11 mouse cellular contexts compared by ENCODE assay signal in the genomic region with DNA sequence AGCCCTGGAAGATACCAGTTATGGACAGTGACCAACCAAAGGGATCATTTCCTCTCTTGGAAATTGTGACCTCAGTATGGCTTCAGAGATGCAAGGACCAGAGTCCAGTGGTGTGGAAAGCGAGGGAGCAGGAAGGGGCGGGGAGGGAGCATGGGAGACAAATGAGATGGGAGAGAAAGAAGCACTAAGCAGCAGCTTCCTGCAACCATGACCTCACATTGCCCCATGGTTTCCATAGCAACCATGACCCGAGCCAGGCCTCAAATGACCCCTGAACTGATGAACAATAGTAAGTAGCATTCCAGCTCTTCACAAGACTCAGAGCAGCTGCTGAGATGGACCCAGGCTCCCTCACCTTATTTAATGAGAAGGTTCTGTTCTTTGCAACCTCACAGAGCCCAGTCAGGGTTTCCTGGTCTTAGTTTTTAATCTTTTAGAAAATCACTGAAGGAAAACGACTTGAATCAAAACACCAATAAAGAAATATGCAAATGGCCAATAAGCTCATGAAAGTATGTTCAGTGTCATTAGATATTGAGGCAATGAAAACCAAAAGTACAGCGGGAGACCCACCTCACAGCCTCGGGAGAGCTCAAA. TPM values are rescaled to one million over a fixed set of nuclear protein-coding genes. Genes with fewer than 3 reads are reported as not detected.
DNase-seq lines count a peak whose midpoint lies in the region; ATAC-seq and TF ChIP-seq lines count a peak whose summit lies in the region.
"Had no signal": no experiment of that assay in that cellular context is flagged by ENCODE, and none has a peak within 500 bp of the region (broad histone marks: within the 10 kb centered on the region; RNA-seq: fewer than 3 reads in every experiment).

No protein-coding gene starts in this region.

- peak; percentile 75 for ATAC-seq in hindbrain, embryonic 11.5 days (ENCODE audit: low FRiP score)
- no peak for ATAC-seq in hindbrain, embryonic 14.5 days (ENCODE audit: low FRiP score)
- peak; percentile 50; the same call in 1 of the 2 replicates for ATAC-seq in stomach, embryonic 15.5 days (ENCODE audit: insufficient read depth, low FRiP score, low read depth)
- no peak for ATAC-seq in stomach, postnatal 0 days (ENCODE audit: low FRiP score, low TSS enrichment)

- peaks cover 7% of the 10 kb centered on the region; the same call in 1 of the 2 replicates for H3K4me1 ChIP-seq in hindbrain, embryonic 11.5 days (replicated peaks; ENCODE audit: control insufficient read depth, insufficient read depth, low read length)
- H3K4me1 ChIP-seq in hindbrain, embryonic 14.5 days (replicated peaks; ENCODE audit: control insufficient read depth, insufficient read depth, low read length), result peaks cover 24% of the 10 kb centered on the region; the same call in 1 of the 2 replicates
- H3K4me1 ChIP-seq in stomach, embryonic 15.5 days, result no peaks in the 10 kb centered on the region
- no peaks in the 10 kb centered on the region for H3K4me1 ChIP-seq in stomach, postnatal 0 days (replicated peaks; ENCODE audit: control insufficient read depth, insufficient read depth)
- H3K4me1 ChIP-seq: embryonic facial prominence, embryonic 13.5 days had no signal

- DNase-seq in hindbrain, embryonic 11.5 days (ENCODE audit: low spot score), result peak; percentile 74
- no peak for DNase-seq in hindbrain, embryonic 14.5 days (ENCODE audit: low spot score)
- DNase-seq in stomach, postnatal 0 days (ENCODE audit: low spot score), result no peak
- DNase-seq in kidney, postnatal 10 days, result peak; percentile 38
- peak; percentile 58 for DNase-seq in yolk sac, embryonic 10.5 days (ENCODE audit: low spot score)
- no peak for DNase-seq in B cell, adult 2 months
- DNase-seq in cerebellum, adult 9-10 months, result no peak
- DNase-seq: heart, adult 2 months had no signal

- no peak overlapping the region for H3K4me3 ChIP-seq in hindbrain, embryonic 11.5 days (ENCODE audit: low read depth, low read length)
- H3K4me3 ChIP-seq in hindbrain, embryonic 14.5 days (replicated peaks; ENCODE audit: low read length), result no peak overlapping the region
- no peak overlapping the region for H3K4me3 ChIP-seq in stomach, embryonic 15.5 days (replicated peaks)
- no peak overlapping the region for H3K4me3 ChIP-seq in stomach, postnatal 0 days (ENCODE audit: low read depth, low read length)
- H3K4me3 ChIP-seq: embryonic facial prominence, embryonic 13.5 days; heart, adult 2 months had no signal

- H3K4me2 ChIP-seq in hindbrain, embryonic 11.5 days (replicated peaks; ENCODE audit: low read depth, low read length), result no peak overlapping the region
- H3K4me2 ChIP-seq in hindbrain, embryonic 14.5 days (replicated peaks), result no peak overlapping the region
- no peak overlapping the region for H3K4me2 ChIP-seq in stomach, embryonic 15.5 days
- H3K4me2 ChIP-seq in stomach, postnatal 0 days (replicated peaks; ENCODE audit: low read depth), result no peak overlapping the region
- H3K4me2 ChIP-seq: embryonic facial prominence, embryonic 13.5 days had no signal

- no peak for TF ChIP-seq CTCF in stomach, postnatal 0 days (IDR thresholded peaks at IDR 0.05; ENCODE audit: low read depth)

- TF ChIP-seq EP300 in stomach, postnatal 0 days (optimal IDR thresholded peaks at IDR 0.05), result no peak

- H3K9me3 ChIP-seq in hindbrain, embryonic 11.5 days (ENCODE audit: control insufficient read depth, low read length), result no peaks in the 10 kb centered on the region
- H3K9me3 ChIP-seq in hindbrain, embryonic 14.5 days (ENCODE audit: control insufficient read depth, low read length), result no peaks in the 10 kb centered on the region
- H3K9me3 ChIP-seq in stomach, embryonic 15.5 days, result no peaks in the 10 kb centered on the region
- H3K9me3 ChIP-seq in stomach, postnatal 0 days (ENCODE audit: control insufficient read depth, low read length), result no peaks in the 10 kb centered on the region
- H3K9me3 ChIP-seq: embryonic facial prominence, embryonic 13.5 days had no signal

- WGBS in hindbrain, embryonic 11.5 days, result 11% methylated on average over 6 of the region's 6 CpGs
- WGBS in hindbrain, embryonic 14.5 days, result 13% methylated on average over 6 of the region's 6 CpGs
- WGBS in stomach, embryonic 15.5 days, result 52% methylated on average over 6 of the region's 6 CpGs
- 53% methylated on average over 6 of the region's 6 CpGs for WGBS in stomach, postnatal 0 days

- H3K9ac ChIP-seq in hindbrain, embryonic 11.5 days (ENCODE audit: low read depth, low read length), result no peak overlapping the region
- H3K9ac ChIP-seq in hindbrain, embryonic 14.5 days, result no peak overlapping the region
- H3K9ac ChIP-seq in stomach, embryonic 15.5 days, result no peak overlapping the region
- no peak overlapping the region for H3K9ac ChIP-seq in stomach, postnatal 0 days (ENCODE audit: low read length)
- H3K9ac ChIP-seq: embryonic facial prominence, embryonic 13.5 days had no signal

- no peaks in the 10 kb centered on the region for H3K27me3 ChIP-seq in hindbrain, embryonic 11.5 days (ENCODE audit: control insufficient read depth, insufficient read depth, low read length)
- H3K27me3 ChIP-seq in hindbrain, embryonic 14.5 days (ENCODE audit: control insufficient read depth, insufficient read depth, low read length), result no peaks in the 10 kb centered on the region
- no peaks in the 10 kb centered on the region for H3K27me3 ChIP-seq in stomach, embryonic 15.5 days (replicated peaks)
- H3K27me3 ChIP-seq in stomach, postnatal 0 days (ENCODE audit: control insufficient read depth, insufficient read depth, low read length), result no peaks in the 10 kb centered on the region
- H3K27me3 ChIP-seq: embryonic facial prominence, embryonic 13.5 days had no signal

- H3K36me3 ChIP-seq in hindbrain, embryonic 11.5 days (ENCODE audit: control insufficient read depth, insufficient read depth, low read length), result no peaks in the 10 kb centered on the region
- no peaks in the 10 kb centered on the region for H3K36me3 ChIP-seq in hindbrain, embryonic 14.5 days (replicated peaks; ENCODE audit: control insufficient read depth, insufficient read depth)
- H3K36me3 ChIP-seq in stomach, embryonic 15.5 days, result no peaks in the 10 kb centered on the region
- H3K36me3 ChIP-seq in stomach, postnatal 0 days (ENCODE audit: control insufficient read depth, insufficient read depth, low read length), result no peaks in the 10 kb centered on the region
- H3K36me3 ChIP-seq: embryonic facial prominence, embryonic 13.5 days; G1E had no signal

- H3K27ac ChIP-seq in hindbrain, embryonic 11.5 days (ENCODE audit: low read depth, low read length), result peak overlapping the region; percentile 19; the same call in 1 of the 2 replicates
- no peak overlapping the region for H3K27ac ChIP-seq in hindbrain, embryonic 14.5 days
- H3K27ac ChIP-seq in stomach, embryonic 15.5 days, result no peak overlapping the region
- H3K27ac ChIP-seq in stomach, postnatal 0 days (replicated peaks), result no peak overlapping the region
- H3K27ac ChIP-seq: embryonic facial prominence, embryonic 13.5 days; heart, adult 2 months had no signal

RNA-seq across cellular contexts. Expression of a gene that starts 31.0 kb away (rescaled TPM):
- polyA plus RNA-seq in hindbrain, embryonic 11.5 days (2014; fragmentation: Nextera tagmentation; extraction: Ambion mirVana), result not detected in 2 replicates
- 0.90 TPM in 1 of 2 replicates, not detected in the other for polyA plus RNA-seq in hindbrain, embryonic 14.5 days (2014; fragmentation: Nextera tagmentation; extraction: Ambion mirVana)
- 0.27 TPM in 2 replicates for polyA plus RNA-seq in stomach, embryonic 15.5 days (2015; fragmentation: Nextera tagmentation; extraction: Ambion mirVana)
- 0.97 and 1.2 TPM in 2 replicates for polyA plus RNA-seq in stomach, postnatal 0 days (2015; fragmentation: Nextera tagmentation; extraction: Ambion mirVana)
- polyA plus RNA-seq: G1E had no signal

Comparison
In these comparisons a context has a peak if more than half of its experiments do, and no peak if none do; other contexts are left out.
1. ATAC-seq: peak in hindbrain, embryonic 11.5 days (single experiment) and stomach, embryonic 15.5 days (single experiment); none in hindbrain, embryonic 14.5 days (single experiment) and stomach, postnatal 0 days (single experiment).
2. DNase-seq: peak in hindbrain, embryonic 11.5 days (single experiment), kidney, postnatal 10 days (single experiment) and yolk sac, embryonic 10.5 days (single experiment); none in hindbrain, embryonic 14.5 days (single experiment), stomach, postnatal 0 days (single experiment), B cell, adult 2 months (0 of 2) and cerebellum, adult 9-10 months (single experiment).